Mouse (Mus musculus): ENCODE data around the gene Tnfrsf9. TPM values are rescaled to one million over a fixed set of nuclear protein-coding genes. Genes with fewer than 3 reads are reported as not detected.

The Tnfrsf9 gene
- polyA plus RNA-seq, 1 experiment from 2014 or later = 0.36 TPM

- H3K9ac ChIP-seq (replicated peaks; ENCODE audit: low read length) = no peak overlapping the region
- peak; percentile 73 for DNase-seq (ENCODE audit: low spot score)
- H3K4me1 ChIP-seq (ENCODE audit: control insufficient read depth, insufficient read depth, low read length) = no peaks in the 10 kb centered on the region
- no peaks in the 10 kb centered on the region for H3K36me3 ChIP-seq (replicated peaks; ENCODE audit: control insufficient read depth, insufficient read depth, low read depth, low read length)
- 21% methylated on average over 7 of the region's 7 CpGs for WGBS
- no peaks in the 10 kb centered on the region for H3K27me3 ChIP-seq (ENCODE audit: control insufficient read depth, insufficient read depth, low read length)
- no peaks in the 10 kb centered on the region for H3K9me3 ChIP-seq (replicated peaks; ENCODE audit: control insufficient read depth, low read length)
- no peak overlapping the region for H3K4me3 ChIP-seq (ENCODE audit: low read depth, low read length)
- no peak overlapping the region for H3K4me2 ChIP-seq (ENCODE audit: low read depth, low read length)
- no peak overlapping the region for H3K27ac ChIP-seq (replicated peaks; ENCODE audit: low read depth, low read length)
- ATAC-seq (replicated peaks; ENCODE audit: insufficient number of reproducible peaks, low FRiP score, low TSS enrichment, low read depth) = no peak
Measured at GRCm38 (mm10) chr4:150966556-150966955, 52.2 kb downstream of the Tnfrsf9 start.

- no peak overlapping the region for H3K4me2 ChIP-seq (ENCODE audit: low read depth, low read length)
- no peak for DNase-seq (ENCODE audit: low spot score)
- 88% methylated on average over 8 of the region's 8 CpGs for WGBS
- ATAC-seq (replicated peaks; ENCODE audit: insufficient number of reproducible peaks, low FRiP score, low TSS enrichment, low read depth) = no peak
- no peaks in the 10 kb centered on the region for H3K4me1 ChIP-seq (ENCODE audit: control insufficient read depth, insufficient read depth, low read length)
- H3K27me3 ChIP-seq (ENCODE audit: control insufficient read depth, insufficient read depth, low read length) = no peaks in the 10 kb centered on the region
- no peak overlapping the region for H3K9ac ChIP-seq (replicated peaks; ENCODE audit: low read length)
- no peaks in the 10 kb centered on the region for H3K36me3 ChIP-seq (replicated peaks; ENCODE audit: control insufficient read depth, insufficient read depth, low read depth, low read length)
- H3K4me3 ChIP-seq (ENCODE audit: low read depth, low read length) = no peak overlapping the region
- H3K9me3 ChIP-seq (replicated peaks; ENCODE audit: control insufficient read depth, low read length) = no peaks in the 10 kb centered on the region
- no peak overlapping the region for H3K27ac ChIP-seq (replicated peaks; ENCODE audit: low read depth, low read length)
Measured at GRCm38 (mm10) chr4:150968956-150969355, 54.6 kb downstream of the Tnfrsf9 start.

- 79% methylated on average over 8 of the region's 8 CpGs for WGBS
Measured at GRCm38 (mm10) chr4:150973264-150973663, 58.9 kb downstream of the Tnfrsf9 start.

GRCm38 (mm10) chr4:150975145-150975544 is 60.8 kb downstream of the Tnfrsf9 start:
- ATAC-seq (replicated peaks; ENCODE audit: insufficient number of reproducible peaks, low FRiP score, low TSS enrichment, low read depth) (no peak), DNase-seq (ENCODE audit: low spot score) (no peak)
- no peak overlapping the region for H3K9ac ChIP-seq (replicated peaks; ENCODE audit: low read length)
- no peaks in the 10 kb centered on the region for H3K4me1 ChIP-seq (ENCODE audit: control insufficient read depth, insufficient read depth, low read length)
- H3K9me3 ChIP-seq (replicated peaks; ENCODE audit: control insufficient read depth, low read length) = no peaks in the 10 kb centered on the region
- no peaks in the 10 kb centered on the region for H3K36me3 ChIP-seq (replicated peaks; ENCODE audit: control insufficient read depth, insufficient read depth, low read depth, low read length)
- no peak overlapping the region for H3K4me2 ChIP-seq (ENCODE audit: low read depth, low read length)
- H3K4me3 ChIP-seq (ENCODE audit: low read depth, low read length) = no peak overlapping the region
- H3K27ac ChIP-seq (replicated peaks; ENCODE audit: low read depth, low read length) = no peak overlapping the region
- H3K27me3 ChIP-seq (ENCODE audit: control insufficient read depth, insufficient read depth, low read length) = no peaks in the 10 kb centered on the region
- WGBS = 56% methylated on average over 1 of the region's 1 CpGs

More at GRCm38 (mm10) chr4:150973264-150973663, 58.9 kb downstream of the Tnfrsf9 start:
- H3K4me2 ChIP-seq (ENCODE audit: low read depth, low read length) = no peak overlapping the region
- H3K36me3 ChIP-seq (replicated peaks; ENCODE audit: control insufficient read depth, insufficient read depth, low read depth, low read length) = no peaks in the 10 kb centered on the region
- no peak overlapping the region for H3K27ac ChIP-seq (replicated peaks; ENCODE audit: low read depth, low read length)
- no peaks in the 10 kb centered on the region for H3K9me3 ChIP-seq (replicated peaks; ENCODE audit: control insufficient read depth, low read length)
- no peak overlapping the region for H3K4me3 ChIP-seq (ENCODE audit: low read depth, low read length)
- DNase-seq (ENCODE audit: low spot score) = no peak
- no peaks in the 10 kb centered on the region for H3K27me3 ChIP-seq (ENCODE audit: control insufficient read depth, insufficient read depth, low read length)
- H3K4me1 ChIP-seq (ENCODE audit: control insufficient read depth, insufficient read depth, low read length) = no peaks in the 10 kb centered on the region
- no peak for ATAC-seq (replicated peaks; ENCODE audit: insufficient number of reproducible peaks, low FRiP score, low TSS enrichment, low read depth)
- no peak overlapping the region for H3K9ac ChIP-seq (replicated peaks; ENCODE audit: low read length)

GRCm38 (mm10) chr4:150978156-150978910 is 64.0 kb downstream of the Tnfrsf9 start:
- Histone ChIP-seq H3K4me2 (ENCODE audit: low read depth, low read length) (no peak overlapping the region), H3K9me3 (replicated peaks; ENCODE audit: control insufficient read depth, low read length) (no peaks in the 10 kb centered on the region), H3K27me3 (ENCODE audit: control insufficient read depth, insufficient read depth, low read length) (no peaks in the 10 kb centered on the region), H3K4me3 (ENCODE audit: low read depth, low read length) (no peak overlapping the region), H3K9ac (replicated peaks; ENCODE audit: low read length) (no peak overlapping the region), H3K4me1 (ENCODE audit: control insufficient read depth, insufficient read depth, low read length) (no peaks in the 10 kb centered on the region), H3K36me3 (replicated peaks; ENCODE audit: control insufficient read depth, insufficient read depth, low read depth, low read length) (no peaks in the 10 kb centered on the region), H3K27ac (replicated peaks; ENCODE audit: low read depth, low read length) (no peak overlapping the region)
- WGBS = 92% methylated on average over 21 of the region's 21 CpGs
- DNase-seq (ENCODE audit: low spot score) = no peak
- ATAC-seq (replicated peaks; ENCODE audit: insufficient number of reproducible peaks, low FRiP score, low TSS enrichment, low read depth) = no peak

GRCm38 (mm10) chr4:150979455-150979854 is 65.1 kb downstream of the Tnfrsf9 start:
- no peak for ATAC-seq (replicated peaks; ENCODE audit: insufficient number of reproducible peaks, low FRiP score, low TSS enrichment, low read depth)
- DNase-seq (ENCODE audit: low spot score) = no peak
- Histone ChIP-seq H3K4me1 (ENCODE audit: control insufficient read depth, insufficient read depth, low read length) (no peaks in the 10 kb centered on the region), H3K36me3 (replicated peaks; ENCODE audit: control insufficient read depth, insufficient read depth, low read depth, low read length) (no peaks in the 10 kb centered on the region), H3K4me3 (ENCODE audit: low read depth, low read length) (no peak overlapping the region), H3K9ac (replicated peaks; ENCODE audit: low read length) (no peak overlapping the region), H3K27me3 (ENCODE audit: control insufficient read depth, insufficient read depth, low read length) (no peaks in the 10 kb centered on the region), H3K9me3 (replicated peaks; ENCODE audit: control insufficient read depth, low read length) (no peaks in the 10 kb centered on the region), H3K4me2 (ENCODE audit: low read depth, low read length) (no peak overlapping the region), H3K27ac (replicated peaks; ENCODE audit: low read depth, low read length) (no peak overlapping the region)
- 76% methylated on average over 9 of the region's 9 CpGs for WGBS

GRCm38 (mm10) chr4:150980153-150980552 is 65.8 kb downstream of the Tnfrsf9 start:
- H3K9me3 ChIP-seq (replicated peaks; ENCODE audit: control insufficient read depth, low read length) = no peaks in the 10 kb centered on the region
- no peak overlapping the region for H3K4me2 ChIP-seq (ENCODE audit: low read depth, low read length)
- H3K9ac ChIP-seq (replicated peaks; ENCODE audit: low read length) = no peak overlapping the region
- no peaks in the 10 kb centered on the region for H3K36me3 ChIP-seq (replicated peaks; ENCODE audit: control insufficient read depth, insufficient read depth, low read depth, low read length)
- no peaks in the 10 kb centered on the region for H3K4me1 ChIP-seq (ENCODE audit: control insufficient read depth, insufficient read depth, low read length)
- H3K4me3 ChIP-seq (ENCODE audit: low read depth, low read length) = no peak overlapping the region
- WGBS = 85% methylated on average over 5 of the region's 5 CpGs
- H3K27me3 ChIP-seq (ENCODE audit: control insufficient read depth, insufficient read depth, low read length) = no peaks in the 10 kb centered on the region
- ATAC-seq (replicated peaks; ENCODE audit: insufficient number of reproducible peaks, low FRiP score, low TSS enrichment, low read depth) = no peak
- H3K27ac ChIP-seq (replicated peaks; ENCODE audit: low read depth, low read length) = no peak overlapping the region
- DNase-seq (ENCODE audit: low spot score) = no peak

- Histone ChIP-seq H3K4me2 (ENCODE audit: low read depth, low read length) (no peak overlapping the region), H3K9ac (replicated peaks; ENCODE audit: low read length) (no peak overlapping the region), H3K27me3 (ENCODE audit: control insufficient read depth, insufficient read depth, low read length) (no peaks in the 10 kb centered on the region), H3K36me3 (replicated peaks; ENCODE audit: control insufficient read depth, insufficient read depth, low read depth, low read length) (no peaks in the 10 kb centered on the region), H3K9me3 (replicated peaks; ENCODE audit: control insufficient read depth, low read length) (no peaks in the 10 kb centered on the region), H3K4me3 (ENCODE audit: low read depth, low read length) (no peak overlapping the region), H3K4me1 (ENCODE audit: control insufficient read depth, insufficient read depth, low read length) (no peaks in the 10 kb centered on the region), H3K27ac (replicated peaks; ENCODE audit: low read depth, low read length) (no peak overlapping the region)
- 46% methylated on average over 6 of the region's 6 CpGs for WGBS
- ATAC-seq (replicated peaks; ENCODE audit: insufficient number of reproducible peaks, low FRiP score, low TSS enrichment, low read depth) (no peak), DNase-seq (ENCODE audit: low spot score) (peak; percentile 50)
Measured at GRCm38 (mm10) chr4:150990148-150990547, 75.8 kb downstream of the Tnfrsf9 start.
